ENCODE assay signal across 19 mouse cellular contexts in the genomic region with DNA sequence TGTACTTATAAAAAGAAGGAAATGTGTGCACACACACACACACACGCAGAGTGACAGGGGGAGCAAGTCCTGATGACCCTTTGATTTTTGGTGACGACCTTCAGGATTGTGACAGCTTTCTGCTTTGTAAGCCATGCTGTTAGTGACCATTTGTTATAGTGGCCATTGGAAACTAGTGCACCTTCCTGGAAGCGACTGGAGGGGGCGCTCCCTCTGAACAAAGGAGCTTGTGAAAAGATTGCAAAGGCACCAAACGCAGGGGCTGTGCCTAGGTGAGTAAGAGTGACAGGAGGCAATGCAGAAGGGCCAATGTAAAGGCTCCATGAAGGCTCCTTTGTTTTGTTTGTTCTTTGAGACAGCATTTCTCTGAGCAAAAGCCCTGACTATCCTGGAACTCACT.
A peak's percentile ranks its signal among the peaks of the same experiment; 100 is the strongest.
DNase-seq lines count a peak whose midpoint lies in the region; ATAC-seq and TF ChIP-seq lines count a peak whose summit lies in the region.
"Had no signal": no experiment of that assay in that cellular context is flagged by ENCODE, and none has a peak within 500 bp of the region (broad histone marks: within the 10 kb centered on the region; RNA-seq: fewer than 3 reads in every experiment).

No protein-coding gene starts in this region.

- peak; percentile 12 for DNase-seq in embryo, embryonic 10.5 days (ENCODE audit: low spot score)
- no peak for DNase-seq in embryo, embryonic 11 days
- no peak for DNase-seq in layer of hippocampus, adult 2 months (ENCODE audit: low spot score in 2 of 2)
- no peak for DNase-seq in layer of hippocampus, postnatal 10 days (ENCODE audit: low spot score in 2 of 2)
- DNase-seq in A20 (ENCODE audit: low read depth, low spot score), result peak; percentile 18
- DNase-seq in kidney, adult 11 months, result no peak
- DNase-seq: adrenal gland, postnatal 14 days; B cell, adult 2 months; cerebellum, adult 9-10 months; gastrocnemius, postnatal 36 days; lung, adult 2 months; right cerebral cortex, adult 18-20 months; thymus, adult 18-20 months had no signal

- no peak for TF ChIP-seq POLR2A in bone marrow macrophage, adult 2 months (IDR thresholded peaks at IDR 0.05; ENCODE audit: borderline replicate concordance, low read depth, low read length)

- peaks cover 3% of the 10 kb centered on the region for H3K4me1 ChIP-seq in bone marrow macrophage, adult 2 months (ENCODE audit: control insufficient read depth, insufficient read depth, low read length)
- H3K4me1 ChIP-seq: hindbrain, embryonic 15.5 days had no signal

- ATAC-seq in frontal cortex, adult (ENCODE audit: low TSS enrichment), result no peak
- ATAC-seq: midbrain, embryonic 16.5 days had no signal

- H3K27ac ChIP-seq in layer of hippocampus, adult 2 months, result no peak overlapping the region
- no peak overlapping the region for H3K27ac ChIP-seq in bone marrow macrophage, adult 2 months (ENCODE audit: insufficient read depth, low read depth, low read length)
- H3K27ac ChIP-seq: hindbrain, embryonic 15.5 days; kidney, embryonic 15.5 days had no signal

- no peak overlapping the region for H3K4me3 ChIP-seq in layer of hippocampus, adult 2 months
- H3K4me3 ChIP-seq in bone marrow macrophage, adult 2 months (ENCODE audit: insufficient read depth, low read length), result no peak overlapping the region
- H3K4me3 ChIP-seq: heart, embryonic 12.5 days; hindbrain, embryonic 15.5 days; kidney, embryonic 15.5 days had no signal

- TF ChIP-seq CTCF in layer of hippocampus, adult 2 months (conservative IDR thresholded peaks at IDR 0.05), result peak; percentile 42
- peak; percentile 23; the same call in 1 of the 2 replicates for TF ChIP-seq CTCF in bone marrow macrophage, adult 2 months (IDR thresholded peaks at IDR 0.05; ENCODE audit: low read depth, low read length)

Comparison
In these comparisons a context has a peak if more than half of its experiments do, and no peak if none do; other contexts are left out.
1. DNase-seq: peak in embryo, embryonic 10.5 days (single experiment) and A20 (single experiment); none in embryo, embryonic 11 days (single experiment), layer of hippocampus, adult 2 months (0 of 2), layer of hippocampus, postnatal 10 days (0 of 2) and kidney, adult 11 months (single experiment).